Mouse (Mus musculus) Patski (cell line): ENCODE results near the gene Cplx3. TPM values are rescaled to one million over a fixed set of nuclear protein-coding genes. Genes with fewer than 3 reads are reported as not detected.

Source experiments
- ATAC-seq: fragments of 100-300 bp; one replicate; pipeline ENCODE4 v1.8.0; 2021
- CTCF ChIA-PET: fragments of 350-600 bp; sonication (Branson Sonifier 250); formaldehyde crosslinking; loops from one replicate; lab custom pipeline; 2022; ENCODE audit warnings: inconsistent platforms; lab: Charles Lee
- POLR2A ChIA-PET: fragments of 350-600 bp; sonication (Branson Sonifier 250); formaldehyde crosslinking; loops from one replicate; lab custom pipeline; 2022; ENCODE audit warnings: antibody characterized with exemption, inconsistent platforms; lab: Charles Lee
- DNase-seq: peaks from one replicate; pipeline ENCODE4 v3.0.0-alpha.2; 2011; ENCODE audit warnings: low read depth, low spot score
- H3K27me3 ChIP-seq: fragments of 371-371 bp; one replicate; pipeline ENCODE4 v1.5.1; 2021
- CTCF ChIP-seq: fragments of 100-300 bp; IDR thresholded peaks from one replicate; pipeline ENCODE4 v1.5.1; 2021
- in situ Hi-C: fragments of 300-500 bp; cut with MboI; formaldehyde crosslinking; loops from 3 replicates; pipeline ENCODE4 v1.11.1; 2018; ENCODE audit warnings: low pct_unique_long_range_greater_than_20kb, mixed read lengths
- polyA plus RNA-seq: library from polyadenylated mRNA; unstranded; gene quantifications from one replicate; pipeline ENCODE4 v1.2.3, GENCODE M21; 2021

Cplx3 gene
- polyA plus RNA-seq, 1 experiment from 2014 or later = 0.72 TPM

GRCm38 (mm10) chr9:57605503-57605902 is 578 bp downstream of the Cplx3 start:
- in situ Hi-C loops = no loop called here
- no peak for TF ChIP-seq CTCF
- DNase-seq (no peak), ATAC-seq (no peak)
- H3K27me3 ChIP-seq = no peaks in the 10 kb centered on the region
- ChIA-PET CTCF (interaction anchor here (1.2 to 1.4 kb wide), 2 partner anchors 10 to 14 kb away, joined by 4 to 5 read pairs; no protein-coding TSS in a partner anchor), POLR2A (interaction anchor here (1.3 kb wide), 1 partner anchor 12 kb away, joined by 3 read pairs; no protein-coding TSS in a partner anchor)

DNA sequence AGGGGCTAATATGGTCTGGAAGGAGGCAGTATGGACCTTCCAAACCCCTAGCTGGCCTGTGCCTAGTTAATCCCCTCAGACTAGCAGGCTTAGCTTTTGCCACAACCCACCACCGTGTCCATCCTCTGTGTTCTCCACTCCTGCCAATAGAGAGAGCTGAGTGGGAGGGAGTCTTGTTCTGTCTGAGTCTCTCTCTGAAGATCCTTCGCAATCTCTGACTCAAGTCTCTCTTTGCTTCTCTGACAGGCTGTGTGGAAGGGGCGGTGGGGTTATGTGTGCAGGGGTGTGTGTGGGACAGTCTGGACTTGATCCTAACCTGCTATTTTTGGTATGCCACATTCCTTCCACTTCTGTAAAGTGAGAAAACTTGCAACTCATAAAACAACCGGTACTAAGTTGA is 1.2 kb downstream of the Cplx3 start:
- H3K27me3 ChIP-seq = no peaks in the 10 kb centered on the region
- DNase-seq (no peak), ATAC-seq (no peak)
- in situ Hi-C loops = no loop called here
- POLR2A ChIA-PET = interaction anchor here (1.3 kb wide), 1 partner anchor 11 kb away, joined by 3 read pairs; no protein-coding TSS in a partner anchor
- no peak for TF ChIP-seq CTCF
- CTCF ChIA-PET = interaction anchor here (1.2 to 1.4 kb wide), 2 partner anchors 9 to 14 kb away, joined by 4 to 5 read pairs; no protein-coding TSS in a partner anchor

- ATAC-seq (no peak), DNase-seq (no peak)
- CTCF ChIA-PET = interaction anchor here (1.3 kb wide), 1 partner anchor 21 kb away, joined by 4 read pairs; no protein-coding TSS in a partner anchor
- no peaks in the 10 kb centered on the region for H3K27me3 ChIP-seq
- in situ Hi-C loops = no loop called here
- no peak for TF ChIP-seq CTCF
- POLR2A ChIA-PET = no interaction called here
Measured at GRCm38 (mm10) chr9:57602098-57602497, 4.0 kb downstream of the Cplx3 start.

GRCm38 (mm10) chr9:57601353-57601706 is 4.8 kb downstream of the Cplx3 start:
- CTCF ChIA-PET = interaction anchor here (1.2 to 1.3 kb wide), 2 partner anchors 8 to 22 kb away, joined by 3 to 4 read pairs; no protein-coding TSS in a partner anchor
- in situ Hi-C loops = no loop called here
- POLR2A ChIA-PET = interaction anchor here (0.8 kb wide), 1 partner anchor 22 kb away, joined by 4 read pairs; no protein-coding TSS in a partner anchor
- DNase-seq (no peak), ATAC-seq (no peak)
- TF ChIP-seq CTCF = no peak
- H3K27me3 ChIP-seq = no peaks in the 10 kb centered on the region

- ChIA-PET CTCF (interaction anchor here (1.2 kb wide), 1 partner anchor 9 kb away, joined by 3 read pairs; no protein-coding TSS in a partner anchor), POLR2A (interaction anchor here (0.8 kb wide), 1 partner anchor 23 kb away, joined by 4 read pairs; no protein-coding TSS in a partner anchor)
- in situ Hi-C loops = no loop called here
- DNase-seq (no peak), ATAC-seq (no peak)
- no peak for TF ChIP-seq CTCF
- no peaks in the 10 kb centered on the region for H3K27me3 ChIP-seq
Measured at GRCm38 (mm10) chr9:57600620-57601352, 5.3 kb downstream of the Cplx3 start.

DNA sequence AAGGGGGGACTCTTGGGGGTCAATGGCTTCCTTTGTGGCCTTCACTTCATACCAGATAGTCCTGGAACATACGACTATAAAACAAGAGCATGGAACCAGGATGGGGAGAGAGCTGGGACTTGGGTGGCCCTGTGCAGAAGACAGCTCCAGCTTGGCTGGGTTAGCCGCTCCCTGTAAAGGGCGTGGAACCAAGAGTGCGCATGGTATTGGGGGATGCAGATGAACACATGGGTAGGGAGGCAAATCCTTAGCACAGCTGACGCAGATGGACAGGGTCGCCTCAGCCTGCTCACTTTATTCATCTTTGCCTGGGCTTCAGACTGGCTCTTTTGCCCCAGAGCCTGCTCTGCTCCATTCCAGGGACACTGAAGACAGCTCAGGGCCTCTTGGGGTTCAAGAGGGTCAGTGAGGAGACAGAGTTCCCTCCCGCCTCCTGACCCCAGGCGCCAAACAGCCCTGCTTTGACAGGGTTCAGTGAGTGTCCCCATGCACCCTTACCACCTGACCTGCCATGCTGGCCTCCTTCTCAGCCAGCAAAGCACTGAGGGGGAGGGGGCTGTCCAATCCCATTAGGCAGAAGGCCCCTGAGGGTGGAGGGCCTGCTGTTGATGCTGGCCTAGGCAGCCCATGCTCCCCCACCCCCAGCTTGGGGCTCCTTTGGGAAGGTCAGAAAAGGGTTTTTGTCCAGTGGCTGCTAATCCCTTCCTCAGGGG is 7.1 kb downstream of the Cplx3 start:
- ATAC-seq (no peak), DNase-seq (no peak)
- ChIA-PET CTCF (no interaction called here), POLR2A (interaction anchor here (0.8 kb wide), 1 partner anchor 56 kb away, joined by 3 read pairs; no protein-coding TSS in a partner anchor)
- no peak for TF ChIP-seq CTCF
- no peaks in the 10 kb centered on the region for H3K27me3 ChIP-seq
- in situ Hi-C loops = no loop called here

DNA sequence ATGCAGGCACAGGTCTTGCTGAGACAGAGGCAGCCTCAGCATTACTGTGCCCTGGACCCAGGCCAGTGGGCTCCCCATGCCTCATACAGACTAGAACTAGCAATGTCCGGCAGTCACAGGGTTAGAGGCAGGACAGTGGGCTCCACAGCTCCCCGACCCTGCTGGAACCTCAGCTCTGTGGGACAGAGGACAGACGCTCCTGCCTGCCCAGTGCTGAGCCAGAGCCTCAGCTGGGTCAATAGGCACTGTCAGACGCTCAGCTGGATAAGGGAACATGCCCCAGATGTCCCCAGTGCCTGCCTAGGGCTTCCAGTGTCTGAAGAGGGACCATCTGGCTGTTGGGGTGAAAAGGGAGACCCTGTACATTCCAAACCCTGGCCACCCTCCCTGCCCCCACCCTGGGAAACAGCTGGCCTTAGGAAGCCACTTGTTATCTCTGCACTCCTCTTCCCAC is 8.1 kb downstream of the Cplx3 start:
- ChIA-PET POLR2A (no interaction called here), CTCF (interaction anchor here (0.9 kb wide), 1 partner anchor 59 kb away, joined by 3 read pairs; no protein-coding TSS in a partner anchor)
- no peak for ATAC-seq
- no peak for DNase-seq
- in situ Hi-C loops = no loop called here
- no peaks in the 10 kb centered on the region for H3K27me3 ChIP-seq
- no peak for TF ChIP-seq CTCF

- no peaks in the 10 kb centered on the region for H3K27me3 ChIP-seq
- in situ Hi-C loops = no loop called here
- ChIA-PET POLR2A (interaction anchor here (1.2 kb wide), 1 partner anchor 13 kb away, joined by 3 read pairs; no protein-coding TSS in a partner anchor), CTCF (interaction anchor here (0.9 kb wide), 1 partner anchor 60 kb away, joined by 3 read pairs; no protein-coding TSS in a partner anchor)
- ATAC-seq (no peak), DNase-seq (no peak)
- no peak for TF ChIP-seq CTCF
Measured at GRCm38 (mm10) chr9:57597265-57597664, 8.8 kb downstream of the Cplx3 start.

- ChIA-PET POLR2A (interaction anchor here (1.0 kb wide), 1 partner anchor 10 kb away, joined by 3 read pairs; no protein-coding TSS in a partner anchor), CTCF (interaction anchor here (0.9 to 1.2 kb wide), 2 partner anchors 31 to 35 kb away, joined by 3 to 4 read pairs; no protein-coding TSS in a partner anchor)
- in situ Hi-C loops = loop anchor here (5.0 kb wide), 1 partner anchor 58 kb away; the partner anchor contains the start of gene Csk
- no peak for TF ChIP-seq CTCF
- ATAC-seq (no peak), DNase-seq (no peak)
- H3K27me3 ChIP-seq = no peaks in the 10 kb centered on the region
Measured at GRCm38 (mm10) chr9:57594174-57594509, 11.9 kb downstream of the Cplx3 start.
